Mouse (Mus musculus) heart, adult 2 months (tissue): ENCODE measurements around the gene Trpc7. TPM values are rescaled to one million over a fixed set of nuclear protein-coding genes. Genes with fewer than 3 reads are reported as not detected.

ENCODE experiments used
- DNase-seq, 2 experiments: peaks; one replicate each; pipeline ENCODE4 v3.0.0; 2021
- H3K27ac ChIP-seq: fragments of 200-600 bp; 2 replicates; pipeline ENCODE4 v1.8.1; 2022
- H3K27me3 ChIP-seq: fragments of 200-500 bp; 2 replicates; pipeline ENCODE4 v1.6.1; 2012; ENCODE audit warnings: mild to moderate bottlenecking, low read length, inconsistent platforms, mixed read lengths; ENCODE audit not compliant: control insufficient read depth, insufficient read depth
- H3K36me3 ChIP-seq: fragments of 200-500 bp; 2 replicates; pipeline ENCODE4 v1.6.1; 2012; ENCODE audit warnings: low read length, inconsistent platforms; ENCODE audit not compliant: control insufficient read depth, insufficient read depth
- H3K4me1 ChIP-seq: fragments of 200-500 bp; 2 replicates; pipeline ENCODE4 v1.6.1; 2011; ENCODE audit warnings: low read length; ENCODE audit not compliant: control insufficient read depth, insufficient read depth
- H3K4me3 ChIP-seq: fragments of 200-600 bp; 2 replicates; pipeline ENCODE4 v1.8.1; 2022
- H3K79me2 ChIP-seq: fragments of 200-500 bp; replicated peaks from 2 replicates; pipeline ENCODE4 v1.6.1; 2012; ENCODE audit warnings: mild to moderate bottlenecking, inconsistent platforms, low read length, moderate library complexity, mixed read lengths; ENCODE audit not compliant: control insufficient read depth, insufficient read depth
- H3K9ac ChIP-seq: fragments of 200-500 bp; 2 replicates; pipeline ENCODE4 v1.6.1; 2012; ENCODE audit warnings: low read depth, mild to moderate bottlenecking, control low read depth, inconsistent platforms, low read length, mixed read lengths
- CTCF ChIP-seq: fragments of 200-600 bp; IDR thresholded peaks from 2 replicates; pipeline ENCODE4 v1.8.1; 2022; ENCODE audit warnings: antibody characterized with exemption, mild to moderate bottlenecking, moderate library complexity
- EP300 ChIP-seq: fragments of 200-500 bp; IDR thresholded peaks from 2 replicates; pipeline ENCODE4 v1.6.1; 2011; ENCODE audit warnings: low read depth, low read length, control low read depth; ENCODE audit not compliant: insufficient read depth
- POLR2A ChIP-seq: fragments of 200-500 bp; IDR thresholded peaks from 2 replicates; pipeline ENCODE4 v1.6.1; 2011; ENCODE audit warnings: mild to moderate bottlenecking, low read depth, low read length, control low read depth; ENCODE audit not compliant: insufficient read depth
- WGBS: fragments of 180-500 bp; shearing (Covaris S2); methylation state at CpG from one replicate; pipeline ENCODE4 v1.1.7; 2018; 5-methylcytosine and 5-hydroxymethylcytosine counted together
- intact Hi-C: fragments of 180-260 bp; cut with DNase I; formaldehyde crosslinking; loops from one replicate; pipeline ENCODE4 v1.15.1; 2025
- polyA plus RNA-seq: library from polyadenylated mRNA; depleted of rRNA; stranded (reverse); fragments of >200 nt; gene quantifications from 2 replicates; pipeline ENCODE4 v1.2.3, GENCODE M21; 2012
- total RNA-seq, 2 experiments: library from RNA; stranded (reverse); gene quantifications; 2 replicates each; pipeline ENCODE4 v1.2.3; 2021

Gene Trpc7
- total and polyA plus RNA-seq, 3 experiments: not detected

GRCm38 (mm10) chr13:56806776-56807490 is 88.9 kb downstream of the Trpc7 start:
- 4% methylated on average over 27 of the region's 27 CpGs for WGBS
- Histone ChIP-seq H3K27ac (peak overlapping the region; percentile 1; the same call in 1 of the 2 replicates), H3K36me3 (no peaks in the 10 kb centered on the region), H3K9ac (0 out of 2 replicates have a peak overlapping the region, but pooled peaks have one; percentile 4), H3K79me2 (no peaks in the 10 kb centered on the region), H3K27me3 (no peaks in the 10 kb centered on the region; the same call in 1 of the 2 replicates), H3K4me3 (peak overlapping the region; percentile 31; the same call in 1 of the 2 replicates), H3K4me1 (peaks cover 3% of the 10 kb centered on the region; the same call in 1 of the 2 replicates)
- TF ChIP-seq CTCF (no peak; the same call in 1 of the 2 replicates), POLR2A (no peak), EP300 (peak; percentile 80; the same call in 1 of the 2 replicates)
- DNase-seq: peak; percentile 83 to 90
- intact Hi-C loops: loop anchor here (1.0 to 5.0 kb wide), 2 partner anchors 125 to 453 kb away; no protein-coding TSS in a partner anchor

- intact Hi-C loops: loop anchor here (5.0 kb wide), 1 partner anchor 127 kb away; no protein-coding TSS in a partner anchor
- DNase-seq: no peak
- TF ChIP-seq CTCF (no peak), POLR2A (no peak), EP300 (no peak)
These were observed 90.7 kb downstream of the Trpc7 start for GRCm38 (mm10) chr13:56805131-56805530.

GRCm38 (mm10) chr13:56797459-56797858 is 98.3 kb downstream of the Trpc7 start:
- Histone ChIP-seq H3K4me3 (no peak overlapping the region), H3K36me3 (no peaks in the 10 kb centered on the region), H3K9ac (no peak overlapping the region), H3K27me3 (no peaks in the 10 kb centered on the region), H3K27ac (no peak overlapping the region), H3K4me1 (no peaks in the 10 kb centered on the region), H3K79me2 (no peaks in the 10 kb centered on the region)
- 75% methylated on average over 7 of the region's 7 CpGs for WGBS
- no peak for DNase-seq
- TF ChIP-seq POLR2A: no peak
- TF ChIP-seq CTCF: no peak
- TF ChIP-seq EP300: no peak
- intact Hi-C loops: no loop called here

More at GRCm38 (mm10) chr13:56805131-56805530, 90.7 kb downstream of the Trpc7 start:
- WGBS: 76% methylated on average over 3 of the region's 3 CpGs
- Histone ChIP-seq H3K9ac (no peak overlapping the region), H3K4me1 (peaks cover 3% of the 10 kb centered on the region; the same call in 1 of the 2 replicates), H3K79me2 (no peaks in the 10 kb centered on the region), H3K36me3 (no peaks in the 10 kb centered on the region), H3K4me3 (no peak overlapping the region), H3K27ac (no peak overlapping the region), H3K27me3 (no peaks in the 10 kb centered on the region)

- Histone ChIP-seq H3K27ac (no peak overlapping the region), H3K27me3 (no peaks in the 10 kb centered on the region), H3K4me3 (no peak overlapping the region), H3K79me2 (no peaks in the 10 kb centered on the region), H3K9ac (no peak overlapping the region), H3K36me3 (no peaks in the 10 kb centered on the region), H3K4me1 (no peaks in the 10 kb centered on the region)
- WGBS: 80% methylated on average over 7 of the region's 7 CpGs
- intact Hi-C loops: no loop called here
- DNase-seq: no peak
- TF ChIP-seq POLR2A: no peak
- no peak for TF ChIP-seq EP300
- TF ChIP-seq CTCF: no peak
These were observed 100.3 kb downstream of the Trpc7 start for GRCm38 (mm10) chr13:56795501-56795900.

GRCm38 (mm10) chr13:56794441-56794840 is 101.4 kb downstream of the Trpc7 start:
- DNase-seq: no peak
- Histone ChIP-seq H3K36me3 (no peaks in the 10 kb centered on the region), H3K27me3 (no peaks in the 10 kb centered on the region), H3K4me1 (no peaks in the 10 kb centered on the region), H3K79me2 (no peaks in the 10 kb centered on the region), H3K4me3 (no peak overlapping the region), H3K27ac (no peak overlapping the region), H3K9ac (no peak overlapping the region)
- intact Hi-C loops: no loop called here
- TF ChIP-seq CTCF: no peak
- 71% methylated on average over 7 of the region's 7 CpGs for WGBS

GRCm38 (mm10) chr13:56792844-56793243 is 102.9 kb downstream of the Trpc7 start:
- Histone ChIP-seq H3K36me3 (no peaks in the 10 kb centered on the region), H3K79me2 (no peaks in the 10 kb centered on the region), H3K4me3 (no peak overlapping the region), H3K4me1 (no peaks in the 10 kb centered on the region), H3K27ac (no peak overlapping the region), H3K27me3 (no peaks in the 10 kb centered on the region), H3K9ac (no peak overlapping the region)
- WGBS: 76% methylated on average over 3 of the region's 3 CpGs
- no peak for DNase-seq
- TF ChIP-seq EP300 (no peak), CTCF (no peak), POLR2A (no peak)
- intact Hi-C loops: no loop called here
